8 mouse cellular contexts compared by ENCODE assay signal in genomic region chr5:22746533-22747021, GRCm38 (mm10). TPM values are rescaled to one million over a fixed set of nuclear protein-coding genes. Genes with fewer than 3 reads are reported as not detected.
DNase-seq lines count a peak whose midpoint lies in the region; ATAC-seq and TF ChIP-seq lines count a peak whose summit lies in the region.

No protein-coding gene starts in this region.

- peak overlapping the region; percentile 11; the same call in 1 of the 2 replicates for H3K27ac ChIP-seq in layer of hippocampus, adult 2 months
- H3K27ac ChIP-seq in forebrain, embryonic 13.5 days, result no peak overlapping the region
- H3K27ac ChIP-seq in liver, postnatal 0 days (ENCODE audit: low read depth), result no peak overlapping the region

- TF ChIP-seq CTCF in layer of hippocampus, adult 2 months (conservative IDR thresholded peaks at IDR 0.05), result no peak
- no peak for TF ChIP-seq CTCF in liver, postnatal 0 days (IDR thresholded peaks at IDR 0.05; ENCODE audit: low read depth)

- peak; percentile 25 for ATAC-seq in forebrain, embryonic 13.5 days
- no peak for ATAC-seq in liver, postnatal 0 days

- H3K4me2 ChIP-seq in forebrain, embryonic 13.5 days, result peak overlapping the region; percentile 99
- peak overlapping the region; percentile 64 for H3K4me2 ChIP-seq in liver, postnatal 0 days (ENCODE audit: low read depth, low read length)

- H3K36me3 ChIP-seq in forebrain, embryonic 13.5 days (ENCODE audit: poor library complexity, severe bottlenecking), result no peaks in the 10 kb centered on the region
- H3K36me3 ChIP-seq in liver, postnatal 0 days (replicated peaks; ENCODE audit: insufficient read depth, low read length), result no peaks in the 10 kb centered on the region

- H3K4me1 ChIP-seq in forebrain, embryonic 13.5 days, result peaks cover 18% of the 10 kb centered on the region
- peaks cover 8% of the 10 kb centered on the region; the same call in 1 of the 2 replicates for H3K4me1 ChIP-seq in liver, postnatal 0 days (ENCODE audit: insufficient read depth)

- WGBS in forebrain, embryonic 13.5 days, result under 1% methylated on average over 20 of the region's 20 CpGs
- 3% methylated on average over 20 of the region's 20 CpGs for WGBS in liver, postnatal 0 days (ENCODE audit: insufficient replicate concordance)

- no peaks in the 10 kb centered on the region for H3K9me3 ChIP-seq in forebrain, embryonic 13.5 days (replicated peaks)
- H3K9me3 ChIP-seq in liver, postnatal 0 days (ENCODE audit: low read length), result no peaks in the 10 kb centered on the region

- H3K9ac ChIP-seq in forebrain, embryonic 13.5 days, result peak overlapping the region; percentile 78
- no peak overlapping the region for H3K9ac ChIP-seq in liver, postnatal 0 days (replicated peaks)

- no peak for TF ChIP-seq EP300 in liver, postnatal 0 days (IDR thresholded peaks at IDR 0.05; ENCODE audit: low read depth)

- no peak for DNase-seq in layer of hippocampus, adult 2 months (ENCODE audit: low spot score in 2 of 2)
- no peak for DNase-seq in layer of hippocampus, postnatal 36 days
- DNase-seq in cerebellum, adult 11-12 months, result peak; percentile 10
- no peak for DNase-seq in liver, postnatal 0 days
- DNase-seq in testis, postnatal 10 days (ENCODE audit: low spot score), result peak; percentile 38
- no peak for DNase-seq in spleen, adult 18-20 months
- DNase-seq in heart, postnatal 10 days, result no peak

- peaks cover 34% of the 10 kb centered on the region; the same call in 1 of the 2 replicates for H3K27me3 ChIP-seq in forebrain, embryonic 13.5 days
- peaks cover 23% of the 10 kb centered on the region for H3K27me3 ChIP-seq in liver, postnatal 0 days (ENCODE audit: insufficient read depth, low read length)

- peak overlapping the region; percentile 61 for H3K4me3 ChIP-seq in layer of hippocampus, adult 2 months
- peak overlapping the region; percentile 68 for H3K4me3 ChIP-seq in forebrain, embryonic 13.5 days
- H3K4me3 ChIP-seq in liver, postnatal 0 days (ENCODE audit: low read depth, low read length), result peak overlapping the region; percentile 33

- intact Hi-C loops in heart, postnatal 10 days (cut with DNase I), result no loop called here

RNA-seq across cellular contexts. Expression of gene Lhfpl3, which starts 0.7 kb away (rescaled TPM):
- 10 to 100 TPM; 10.9 to 11.3 TPM for total RNA-seq in layer of hippocampus, adult 2 months (2021)
- total RNA-seq in layer of hippocampus, postnatal 36 days (2021), result 10 to 100 TPM; 13.1 to 13.3 TPM
- 4.4 and 5.9 TPM in 2 replicates for polyA plus RNA-seq in forebrain, embryonic 13.5 days (2015; fragmentation: Nextera tagmentation; extraction: Ambion mirVana)
- polyA plus RNA-seq in liver, postnatal 0 days (2015; fragmentation: Nextera tagmentation; extraction: Ambion mirVana), result not detected in 2 replicates
- under 1 TPM; 0.10 to 0.12 TPM for total RNA-seq in heart, postnatal 10 days (2021)

Comparison
In these comparisons a context has a peak if more than half of its experiments do, and no peak if none do; other contexts are left out.
1. DNase-seq: peak in cerebellum, adult 11-12 months (single experiment) and testis, postnatal 10 days (single experiment); none in layer of hippocampus, adult 2 months (0 of 2), layer of hippocampus, postnatal 36 days (0 of 2), liver, postnatal 0 days (single experiment), spleen, adult 18-20 months (0 of 2) and heart, postnatal 10 days (0 of 2).
2. RNA of gene Lhfpl3, which starts 0.7 kb away (total RNA-seq): 13.1 to 13.3 TPM in layer of hippocampus, postnatal 36 days and 10.9 to 11.3 TPM in layer of hippocampus, adult 2 months; 0.10 to 0.12 TPM in heart, postnatal 10 days; every median in the first group is over 10 times any median in the second.
3. Peak in every context shown above with its lines, with median percentiles within 50 percentile points of each other: H3K4me3 ChIP-seq.